Mouse (Mus musculus): ENCODE measurements around the gene Nhp2. TPM values are rescaled to one million over a fixed set of nuclear protein-coding genes. Genes with fewer than 3 reads are reported as not detected.

Nhp2 gene
- polyA plus RNA-seq (2014; fragmentation: Nextera tagmentation; extraction: Ambion mirVana): 211 and 264 TPM in 2 replicates

DNA sequence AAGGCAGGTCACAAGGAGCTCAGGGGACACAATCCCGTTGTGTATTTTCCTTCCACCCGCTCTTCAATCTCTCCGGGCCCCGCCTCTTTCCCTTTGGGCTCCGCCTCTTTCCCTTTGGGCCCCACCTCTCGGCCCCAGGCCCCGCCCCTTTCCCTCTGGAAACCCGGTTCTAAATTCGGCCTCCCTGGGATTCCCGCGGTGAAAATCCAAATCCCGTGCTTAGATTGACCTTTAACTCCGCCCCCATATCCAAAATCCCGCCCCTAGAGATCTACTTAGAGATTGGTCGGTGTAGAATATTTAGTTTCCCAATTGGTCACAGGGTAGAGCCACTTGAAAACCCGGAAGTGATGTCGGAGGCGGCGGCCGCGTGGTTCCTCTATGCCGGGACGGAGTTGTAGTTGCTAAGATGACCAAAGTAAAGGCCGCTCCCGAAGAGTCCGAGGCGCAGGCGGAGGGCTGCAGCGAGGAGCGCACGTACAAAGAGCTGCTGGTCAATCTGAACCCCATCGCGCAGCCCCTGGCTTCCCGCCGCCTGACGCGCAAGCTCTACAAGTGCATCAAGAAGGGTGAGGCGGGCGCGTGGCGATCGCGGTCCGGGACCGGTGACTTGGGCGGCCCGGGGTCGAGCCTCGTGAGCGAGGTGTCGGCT, at the start of gene Nhp2:
TSS of gene Nhp2 (plus strand) at position 327 of the 652 bp plus-strand sequence.
- Histone ChIP-seq H3K9ac (ENCODE audit: low read depth, low read length) (peak within 1 kb of the TSS; percentile 82), H3K27ac (ENCODE audit: low read depth, low read length) (no peak within 1 kb of the TSS), H3K36me3 (ENCODE audit: control insufficient read depth, insufficient read depth, low read length) (peaks cover 26% of the 10 kb centered on the region), H3K27me3 (ENCODE audit: control insufficient read depth, insufficient read depth, low read length) (no peaks in the 10 kb centered on the region), H3K9me3 (ENCODE audit: control insufficient read depth, low read length) (no peaks in the 10 kb centered on the region), H3K4me2 (replicated peaks; ENCODE audit: low read depth, low read length) (peak within 1 kb of the TSS; percentile 57), H3K4me3 (ENCODE audit: low read length) (peak within 1 kb of the TSS; percentile 82), H3K4me1 (ENCODE audit: control insufficient read depth, insufficient read depth, low read length) (peaks cover 16% of the 10 kb centered on the region)
- WGBS: under 1% methylated on average over 51 of the region's 51 CpGs
- ATAC-seq (ENCODE audit: low FRiP score, low TSS enrichment): peak; percentile 91

DNA sequence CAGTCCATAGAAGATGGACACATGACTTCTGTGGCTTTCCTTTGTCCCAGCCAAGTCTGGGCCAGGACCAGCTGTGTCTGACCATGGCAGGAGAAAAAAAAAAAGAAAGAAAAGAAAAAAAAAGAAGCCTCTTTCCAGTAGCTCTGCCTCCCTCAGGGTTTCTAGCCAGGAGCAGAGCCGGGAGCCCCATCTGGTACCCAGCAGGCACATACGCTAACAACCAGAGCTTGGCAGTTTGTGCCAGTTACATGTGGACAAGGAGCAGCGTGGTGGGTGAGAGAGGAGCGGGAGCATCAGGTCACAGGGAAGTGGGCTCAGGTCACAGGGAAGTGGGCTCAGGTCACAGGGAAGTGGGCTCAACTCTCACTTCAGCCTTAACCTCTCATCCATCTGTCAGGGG, 43.1 kb upstream of the Nhp2 start:
- no peaks in the 10 kb centered on the region for H3K36me3 ChIP-seq (ENCODE audit: control insufficient read depth, insufficient read depth, low read length)
- no peak overlapping the region for H3K9ac ChIP-seq (ENCODE audit: low read depth, low read length)
- no peak overlapping the region for H3K27ac ChIP-seq (ENCODE audit: low read depth, low read length)
- 0 out of 2 replicates have a peak, but pooled peaks cover 3% of the 10 kb centered on the region for H3K4me1 ChIP-seq (ENCODE audit: control insufficient read depth, insufficient read depth, low read length)
- ATAC-seq (ENCODE audit: low FRiP score, low TSS enrichment): no peak
- no peak overlapping the region for H3K4me3 ChIP-seq (ENCODE audit: low read length)
- H3K4me2 ChIP-seq (replicated peaks; ENCODE audit: low read depth, low read length): no peak overlapping the region
- 86% methylated on average over 4 of the region's 4 CpGs for WGBS
- no peaks in the 10 kb centered on the region for H3K27me3 ChIP-seq (ENCODE audit: control insufficient read depth, insufficient read depth, low read length)
- H3K9me3 ChIP-seq (ENCODE audit: control insufficient read depth, low read length): no peaks in the 10 kb centered on the region

- 72% methylated on average over 7 of the region's 7 CpGs for WGBS
- H3K4me2 ChIP-seq (replicated peaks; ENCODE audit: low read depth, low read length): no peak overlapping the region
- no peak for ATAC-seq (ENCODE audit: low FRiP score, low TSS enrichment)
Measured at GRCm38 (mm10) chr11:51577587-51577986, 41.9 kb upstream of the Nhp2 start.

DNA sequence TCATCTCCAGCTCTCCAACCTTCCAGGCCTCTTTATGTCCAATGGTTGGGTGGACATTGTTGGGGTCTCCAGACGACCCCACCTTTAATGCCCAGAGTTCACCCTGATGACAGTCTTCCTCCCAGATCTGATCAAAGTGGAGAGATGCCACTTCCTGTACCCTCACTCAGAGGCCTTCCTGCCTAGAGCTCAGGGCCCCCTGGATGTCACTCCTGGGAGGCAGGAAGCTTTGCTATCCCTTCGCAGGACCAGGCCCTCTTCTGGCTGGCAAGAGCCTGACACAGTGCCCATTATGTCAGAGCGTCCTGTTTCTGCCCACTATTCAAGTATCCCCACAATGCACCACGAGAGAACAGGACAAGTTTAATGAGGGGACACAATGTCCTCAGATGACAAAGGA, 40.5 kb upstream of the Nhp2 start:
- H3K9me3 ChIP-seq (ENCODE audit: control insufficient read depth, low read length): no peaks in the 10 kb centered on the region
- no peak for ATAC-seq (ENCODE audit: low FRiP score, low TSS enrichment)
- H3K9ac ChIP-seq (ENCODE audit: low read depth, low read length): no peak overlapping the region
- no peaks in the 10 kb centered on the region for H3K36me3 ChIP-seq (ENCODE audit: control insufficient read depth, insufficient read depth, low read length)
- H3K27ac ChIP-seq (ENCODE audit: low read depth, low read length): no peak overlapping the region
- H3K4me3 ChIP-seq (ENCODE audit: low read length): no peak overlapping the region
- no peak overlapping the region for H3K4me2 ChIP-seq (replicated peaks; ENCODE audit: low read depth, low read length)
- peaks cover 7% of the 10 kb centered on the region; the same call in 1 of the 2 replicates for H3K4me1 ChIP-seq (ENCODE audit: control insufficient read depth, insufficient read depth, low read length)
- WGBS: 80% methylated on average over 4 of the region's 4 CpGs
- H3K27me3 ChIP-seq (ENCODE audit: control insufficient read depth, insufficient read depth, low read length): no peaks in the 10 kb centered on the region

More at GRCm38 (mm10) chr11:51577587-51577986, 41.9 kb upstream of the Nhp2 start:
- Histone ChIP-seq H3K9ac (ENCODE audit: low read depth, low read length) (no peak overlapping the region), H3K27me3 (ENCODE audit: control insufficient read depth, insufficient read depth, low read length) (no peaks in the 10 kb centered on the region), H3K4me3 (ENCODE audit: low read length) (no peak overlapping the region), H3K9me3 (ENCODE audit: control insufficient read depth, low read length) (no peaks in the 10 kb centered on the region), H3K36me3 (ENCODE audit: control insufficient read depth, insufficient read depth, low read length) (no peaks in the 10 kb centered on the region), H3K4me1 (ENCODE audit: control insufficient read depth, insufficient read depth, low read length) (no peaks in the 10 kb centered on the region), H3K27ac (ENCODE audit: low read depth, low read length) (no peak overlapping the region)

DNA sequence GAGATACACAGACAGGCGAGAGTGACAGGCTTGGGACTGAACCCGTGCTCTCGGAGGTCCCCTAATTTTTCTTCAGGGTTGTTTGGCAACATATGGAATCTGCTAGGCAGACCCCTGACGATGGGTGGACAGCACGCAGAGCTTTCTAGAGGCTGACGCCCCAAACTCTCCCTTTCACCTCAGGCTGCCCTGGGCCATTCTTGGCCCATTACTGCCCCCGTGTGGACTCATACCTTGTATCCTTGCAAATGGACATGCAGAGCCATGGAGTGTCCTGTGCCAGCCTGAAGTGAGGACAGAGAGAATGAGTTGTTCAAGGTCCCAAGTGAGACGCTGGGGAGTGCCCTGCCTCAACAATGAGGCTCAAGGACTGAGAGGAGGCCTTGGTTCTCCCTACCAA, 36.8 kb upstream of the Nhp2 start:
- H3K27ac ChIP-seq (ENCODE audit: low read depth, low read length): no peak overlapping the region
- peaks cover 8% of the 10 kb centered on the region; the same call in 1 of the 2 replicates for H3K4me1 ChIP-seq (ENCODE audit: control insufficient read depth, insufficient read depth, low read length)
- WGBS: 23% methylated on average over 8 of the region's 8 CpGs

GRCm38 (mm10) chr11:51584057-51584430, 35.5 kb upstream of the Nhp2 start:
- Histone ChIP-seq H3K27me3 (ENCODE audit: control insufficient read depth, insufficient read depth, low read length) (no peaks in the 10 kb centered on the region), H3K9me3 (ENCODE audit: control insufficient read depth, low read length) (no peaks in the 10 kb centered on the region), H3K4me1 (ENCODE audit: control insufficient read depth, insufficient read depth, low read length) (peaks cover 8% of the 10 kb centered on the region; the same call in 1 of the 2 replicates), H3K27ac (ENCODE audit: low read depth, low read length) (peak overlapping the region; percentile 90), H3K4me3 (ENCODE audit: low read length) (peak overlapping the region; percentile 79), H3K9ac (ENCODE audit: low read depth, low read length) (peak overlapping the region; percentile 81), H3K4me2 (replicated peaks; ENCODE audit: low read depth, low read length) (peak overlapping the region; percentile 84), H3K36me3 (ENCODE audit: control insufficient read depth, insufficient read depth, low read length) (peaks cover 27% of the 10 kb centered on the region)
- ATAC-seq (ENCODE audit: low FRiP score, low TSS enrichment): peak; percentile 5
- 14% methylated on average over 9 of the region's 9 CpGs for WGBS

More for the DNA sequence above, 36.8 kb upstream of the Nhp2 start:
- Histone ChIP-seq H3K4me3 (ENCODE audit: low read length) (no peak overlapping the region), H3K4me2 (replicated peaks; ENCODE audit: low read depth, low read length) (no peak overlapping the region), H3K9ac (ENCODE audit: low read depth, low read length) (no peak overlapping the region), H3K9me3 (ENCODE audit: control insufficient read depth, low read length) (no peaks in the 10 kb centered on the region), H3K27me3 (ENCODE audit: control insufficient read depth, insufficient read depth, low read length) (no peaks in the 10 kb centered on the region), H3K36me3 (ENCODE audit: control insufficient read depth, insufficient read depth, low read length) (peaks cover 15% of the 10 kb centered on the region)
- no peak for ATAC-seq (ENCODE audit: low FRiP score, low TSS enrichment)

- Histone ChIP-seq H3K36me3 (ENCODE audit: control insufficient read depth, insufficient read depth, low read length) (peaks cover 33% of the 10 kb centered on the region), H3K4me3 (ENCODE audit: low read length) (peak within 1 kb of the TSS; percentile 79), H3K27ac (ENCODE audit: low read depth, low read length) (peak within 1 kb of the TSS; percentile 90), H3K4me2 (replicated peaks; ENCODE audit: low read depth, low read length) (peak within 1 kb of the TSS; percentile 84), H3K9me3 (ENCODE audit: control insufficient read depth, low read length) (no peaks in the 10 kb centered on the region), H3K9ac (ENCODE audit: low read depth, low read length) (peak within 1 kb of the TSS; percentile 81), H3K4me1 (ENCODE audit: control insufficient read depth, insufficient read depth, low read length) (peaks cover 8% of the 10 kb centered on the region; the same call in 1 of the 2 replicates), H3K27me3 (ENCODE audit: control insufficient read depth, insufficient read depth, low read length) (no peaks in the 10 kb centered on the region)
- under 1% methylated on average over 58 of the region's 59 CpGs for WGBS
- peak; percentile 95 for ATAC-seq (ENCODE audit: low FRiP score, low TSS enrichment)
Measured at GRCm38 (mm10) chr11:51584431-51585248, 34.9 kb upstream of the Nhp2 start, which contains the start of gene Phykpl. TSS of gene Phykpl (plus strand) at chr11:51584757.

GRCm38 (mm10) chr11:51585608-51586252, 33.8 kb upstream of the Nhp2 start:
- H3K9ac ChIP-seq (ENCODE audit: low read depth, low read length): peak overlapping the region; percentile 81
- peaks cover 41% of the 10 kb centered on the region for H3K36me3 ChIP-seq (ENCODE audit: control insufficient read depth, insufficient read depth, low read length)
- no peak for ATAC-seq (ENCODE audit: low FRiP score, low TSS enrichment)
- H3K27ac ChIP-seq (ENCODE audit: low read depth, low read length): peak overlapping the region; percentile 90
- WGBS: 53% methylated on average over 8 of the region's 8 CpGs
- peak overlapping the region; percentile 84 for H3K4me2 ChIP-seq (replicated peaks; ENCODE audit: low read depth, low read length)
- peak overlapping the region; percentile 79 for H3K4me3 ChIP-seq (ENCODE audit: low read length)
- no peaks in the 10 kb centered on the region for H3K9me3 ChIP-seq (ENCODE audit: control insufficient read depth, low read length)
- H3K27me3 ChIP-seq (ENCODE audit: control insufficient read depth, insufficient read depth, low read length): no peaks in the 10 kb centered on the region
- H3K4me1 ChIP-seq (ENCODE audit: control insufficient read depth, insufficient read depth, low read length): peaks cover 8% of the 10 kb centered on the region; the same call in 1 of the 2 replicates

Measured in kidney, embryonic 14.5 days (tissue).